Mouse (Mus musculus) v-Abl transformed pro-B cells (cell line): ENCODE data around the gene Abcb1a.

Experiments
- in situ Hi-C, 2 experiments: fragments of 400-800 bp; cut with MboI; formaldehyde crosslinking; loops; one replicate each; pipeline ENCODE4 v1.15.1; 2025; ENCODE audit not compliant: unreplicated experiment in 2 of 2

Abcb1a gene

GRCm38 (mm10) chr5:8659911-8660737 is at the start of gene Abcb1a:
Gene Abcb1a (plus strand): TSS chr5:8660077.
- in situ Hi-C loops, result no loop called here

GRCm38 (mm10) chr5:8622071-8622595 is 37.7 kb upstream of the Abcb1a start:
- in situ Hi-C loops, result loop anchor here (10.0 kb wide), 2 partner anchors 53 to 173 kb away; partner anchors contain the start of gene Abcb1b (in 1 of the 2)

GRCm38 (mm10) chr5:8622596-8623231 is 37.2 kb upstream of the Abcb1a start, which contains the start of gene Rundc3b:
Gene Rundc3b (minus strand): TSS chr5:8622952.
- in situ Hi-C loops, result loop anchor here (10.0 kb wide), 2 partner anchors 52 to 172 kb away; partner anchors contain the start of gene Abcb1b (in 1 of the 2)

- in situ Hi-C loops, result no loop called here
Observed at GRCm38 (mm10) chr5:8632901-8633300, 27.0 kb upstream of the Abcb1a start.

- in situ Hi-C loops, result no loop called here
Observed at GRCm38 (mm10) chr5:8634489-8634975, 25.3 kb upstream of the Abcb1a start.

- in situ Hi-C loops, result no loop called here
Observed at GRCm38 (mm10) chr5:8648300-8648699, 11.6 kb upstream of the Abcb1a start.

- in situ Hi-C loops, result no loop called here
Observed at GRCm38 (mm10) chr5:8648774-8649173, 11.1 kb upstream of the Abcb1a start.

- in situ Hi-C loops, result no loop called here
Observed at GRCm38 (mm10) chr5:8652085-8652484, 7.8 kb upstream of the Abcb1a start.

- in situ Hi-C loops, result no loop called here
Observed at GRCm38 (mm10) chr5:8660738-8661151, 868 bp downstream of the Abcb1a start.

- in situ Hi-C loops, result no loop called here
Observed at GRCm38 (mm10) chr5:8664678-8665077, 4.8 kb downstream of the Abcb1a start.

- in situ Hi-C loops, result no loop called here
Observed at GRCm38 (mm10) chr5:8667758-8668474, 8.0 kb downstream of the Abcb1a start.

GRCm38 (mm10) chr5:8669606-8670005 is 9.7 kb downstream of the Abcb1a start:
- in situ Hi-C loops, result loop anchor here in 1 of 2 experiments (10.0 kb wide), 1 partner anchor 45 kb away; the partner anchor contains the start of gene Rundc3b

GRCm38 (mm10) chr5:8675262-8675951 is 15.5 kb downstream of the Abcb1a start:
- in situ Hi-C loops, result loop anchor here in 1 of 2 experiments (10.0 kb wide), 1 partner anchor 51 kb away; the partner anchor contains the start of gene Rundc3b

GRCm38 (mm10) chr5:8675952-8676262 is 16.0 kb downstream of the Abcb1a start:
- in situ Hi-C loops, result loop anchor here in 1 of 2 experiments (10.0 kb wide), 1 partner anchor 51 kb away; the partner anchor contains the start of gene Rundc3b

- in situ Hi-C loops, result no loop called here
Observed at GRCm38 (mm10) chr5:8681166-8681565, 21.3 kb downstream of the Abcb1a start.

GRCm38 (mm10) chr5:8683686-8684085 is 23.8 kb downstream of the Abcb1a start:
- in situ Hi-C loops, result no loop called here

GRCm38 (mm10) chr5:8686071-8686470 is 26.2 kb downstream of the Abcb1a start:
- in situ Hi-C loops, result no loop called here

GRCm38 (mm10) chr5:8687550-8687949 is 27.7 kb downstream of the Abcb1a start:
- in situ Hi-C loops, result no loop called here

GRCm38 (mm10) chr5:8716061-8716460 is 56.2 kb downstream of the Abcb1a start:
- in situ Hi-C loops, result no loop called here

GRCm38 (mm10) chr5:8719556-8719955 is 59.7 kb downstream of the Abcb1a start:
- in situ Hi-C loops, result no loop called here
